Mouse (Mus musculus): ENCODE results near the gene Mfsd7a.
A peak's percentile ranks its signal among the peaks of the same experiment; 100 is the strongest.
"Not testable (repeated sequence)": the region's sequence is repeated elsewhere in the genome, so short reads cannot be mapped to it uniquely, and the experiment has no call there.

Gene Mfsd7a

GRCm38 (mm10) chr5:108448785-108449668 lies at the start of gene Mfsd7a:
Mfsd7a (minus strand) TSS chr5:108448891.
- Histone ChIP-seq H3K27me3 (ENCODE audit: insufficient read depth, low read length) (peaks cover 46% of the 10 kb centered on the region), H3K9me3 (ENCODE audit: low read length) (no peaks in the 10 kb centered on the region), H3K4me3 (replicated peaks; ENCODE audit: low read length) (peak within 1 kb of the TSS; percentile 77), H3K36me3 (ENCODE audit: insufficient read depth, low read length) (no peaks in the 10 kb centered on the region), H3K4me1 (replicated peaks; ENCODE audit: low read depth, low read length) (peaks cover 20% of the 10 kb centered on the region)
- no peak for TF ChIP-seq CTCF (conservative IDR thresholded peaks at IDR 0.05; ENCODE audit: low read length)
- no peak for TF ChIP-seq POU5F1 (IDR thresholded peaks at IDR 0.05; ENCODE audit: borderline replicate concordance, low read length)
- no peak for TF ChIP-seq NANOG (IDR thresholded peaks at IDR 0.05; ENCODE audit: borderline replicate concordance, low read length)

- H3K27me3 ChIP-seq (ENCODE audit: insufficient read depth, low read length); H3K4me1 ChIP-seq (replicated peaks; ENCODE audit: low read depth, low read length); H3K4me3 ChIP-seq (replicated peaks; ENCODE audit: low read length); H3K9me3 ChIP-seq (ENCODE audit: low read length): not testable (repeated sequence)
- H3K36me3 ChIP-seq (ENCODE audit: insufficient read depth, low read length), result peaks cover 79% of the 10 kb centered on the region
Observed at GRCm38 (mm10) chr5:108486148-108486547, 37.5 kb upstream of the Mfsd7a start.

GRCm38 (mm10) chr5:108485239-108485638 lies 36.5 kb upstream of the Mfsd7a start:
- H3K27me3 ChIP-seq (ENCODE audit: insufficient read depth, low read length), result no peaks in the 10 kb centered on the region
- no peaks in the 10 kb centered on the region for H3K9me3 ChIP-seq (ENCODE audit: low read length)
- TF ChIP-seq NANOG (IDR thresholded peaks at IDR 0.05; ENCODE audit: borderline replicate concordance, low read length) (no peak), POU5F1 (IDR thresholded peaks at IDR 0.05; ENCODE audit: borderline replicate concordance, low read length) (no peak), CTCF (conservative IDR thresholded peaks at IDR 0.05; ENCODE audit: low read length) (peak; percentile 83)
- H3K36me3 ChIP-seq (ENCODE audit: insufficient read depth, low read length), result peaks cover 71% of the 10 kb centered on the region
- no peaks in the 10 kb centered on the region for H3K4me1 ChIP-seq (replicated peaks; ENCODE audit: low read depth, low read length)
- H3K4me3 ChIP-seq (replicated peaks; ENCODE audit: low read length), result no peak overlapping the region

- Histone ChIP-seq H3K9me3 (ENCODE audit: low read length) (no peaks in the 10 kb centered on the region), H3K27me3 (ENCODE audit: insufficient read depth, low read length) (no peaks in the 10 kb centered on the region), H3K36me3 (ENCODE audit: insufficient read depth, low read length) (peaks cover 62% of the 10 kb centered on the region), H3K4me1 (replicated peaks; ENCODE audit: low read depth, low read length) (no peaks in the 10 kb centered on the region), H3K4me3 (replicated peaks; ENCODE audit: low read length) (no peak overlapping the region)
- no peak for TF ChIP-seq CTCF (conservative IDR thresholded peaks at IDR 0.05; ENCODE audit: low read length)
- TF ChIP-seq NANOG (IDR thresholded peaks at IDR 0.05; ENCODE audit: borderline replicate concordance, low read length), result no peak
- TF ChIP-seq POU5F1 (IDR thresholded peaks at IDR 0.05; ENCODE audit: borderline replicate concordance, low read length), result no peak
Observed at GRCm38 (mm10) chr5:108483006-108483405, 34.3 kb upstream of the Mfsd7a start.

- H3K9me3 ChIP-seq (ENCODE audit: low read length), result no peaks in the 10 kb centered on the region
- no peaks in the 10 kb centered on the region for H3K27me3 ChIP-seq (ENCODE audit: insufficient read depth, low read length)
- TF ChIP-seq CTCF (conservative IDR thresholded peaks at IDR 0.05; ENCODE audit: low read length), result no peak
- TF ChIP-seq POU5F1 (IDR thresholded peaks at IDR 0.05; ENCODE audit: borderline replicate concordance, low read length), result no peak
- TF ChIP-seq NANOG (IDR thresholded peaks at IDR 0.05; ENCODE audit: borderline replicate concordance, low read length), result no peak
- H3K4me1 ChIP-seq (replicated peaks; ENCODE audit: low read depth, low read length), result 0 out of 2 replicates have a peak, but pooled peaks cover 2% of the 10 kb centered on the region
- H3K36me3 ChIP-seq (ENCODE audit: insufficient read depth, low read length), result peaks cover 80% of the 10 kb centered on the region
- H3K4me3 ChIP-seq (replicated peaks; ENCODE audit: low read length), result no peak overlapping the region
Observed at GRCm38 (mm10) chr5:108475977-108476376, 27.3 kb upstream of the Mfsd7a start.

- no peaks in the 10 kb centered on the region for H3K9me3 ChIP-seq (ENCODE audit: low read length)
- H3K36me3 ChIP-seq (ENCODE audit: insufficient read depth, low read length), result peaks cover 77% of the 10 kb centered on the region
- no peak overlapping the region for H3K4me3 ChIP-seq (replicated peaks; ENCODE audit: low read length)
- TF ChIP-seq NANOG (IDR thresholded peaks at IDR 0.05; ENCODE audit: borderline replicate concordance, low read length) (no peak), POU5F1 (IDR thresholded peaks at IDR 0.05; ENCODE audit: borderline replicate concordance, low read length) (no peak), CTCF (conservative IDR thresholded peaks at IDR 0.05; ENCODE audit: low read length) (no peak)
- H3K4me1 ChIP-seq (replicated peaks; ENCODE audit: low read depth, low read length), result 0 out of 2 replicates have a peak, but pooled peaks cover 2% of the 10 kb centered on the region
- no peaks in the 10 kb centered on the region for H3K27me3 ChIP-seq (ENCODE audit: insufficient read depth, low read length)
Observed at GRCm38 (mm10) chr5:108473737-108474136, 25.0 kb upstream of the Mfsd7a start.

- Histone ChIP-seq H3K27me3 (ENCODE audit: insufficient read depth, low read length) (no peaks in the 10 kb centered on the region), H3K36me3 (ENCODE audit: insufficient read depth, low read length) (peaks cover 63% of the 10 kb centered on the region), H3K4me3 (replicated peaks; ENCODE audit: low read length) (no peak overlapping the region), H3K4me1 (replicated peaks; ENCODE audit: low read depth, low read length) (peaks cover 18% of the 10 kb centered on the region), H3K9me3 (ENCODE audit: low read length) (no peaks in the 10 kb centered on the region)
- no peak for TF ChIP-seq CTCF (conservative IDR thresholded peaks at IDR 0.05; ENCODE audit: low read length)
- no peak for TF ChIP-seq NANOG (IDR thresholded peaks at IDR 0.05; ENCODE audit: borderline replicate concordance, low read length)
- no peak for TF ChIP-seq POU5F1 (IDR thresholded peaks at IDR 0.05; ENCODE audit: borderline replicate concordance, low read length)
Observed at GRCm38 (mm10) chr5:108469617-108470016, 20.9 kb upstream of the Mfsd7a start.

GRCm38 (mm10) chr5:108466647-108467046 lies 18.0 kb upstream of the Mfsd7a start:
- no peak overlapping the region for H3K4me3 ChIP-seq (replicated peaks; ENCODE audit: low read length)
- no peaks in the 10 kb centered on the region for H3K9me3 ChIP-seq (ENCODE audit: low read length)
- H3K36me3 ChIP-seq (ENCODE audit: insufficient read depth, low read length), result peaks cover 33% of the 10 kb centered on the region
- no peaks in the 10 kb centered on the region for H3K27me3 ChIP-seq (ENCODE audit: insufficient read depth, low read length)
- H3K4me1 ChIP-seq (replicated peaks; ENCODE audit: low read depth, low read length), result peaks cover 45% of the 10 kb centered on the region
- TF ChIP-seq NANOG (IDR thresholded peaks at IDR 0.05; ENCODE audit: borderline replicate concordance, low read length), result no peak

Measured in E14TG2a.4 (cell line).